Mouse (Mus musculus): ENCODE results near the gene Snx29. TPM values are rescaled to one million over a fixed set of nuclear protein-coding genes. Genes with fewer than 3 reads are reported as not detected.
"Not testable (repeated sequence)": the region's sequence is repeated elsewhere in the genome, so short reads cannot be mapped to it uniquely, and the experiment has no call there.

The Snx29 gene
- 7.1 and 10.0 TPM in 2 replicates for polyA plus RNA-seq (2014; fragmentation: Nextera tagmentation; extraction: Ambion mirVana)

DNA sequence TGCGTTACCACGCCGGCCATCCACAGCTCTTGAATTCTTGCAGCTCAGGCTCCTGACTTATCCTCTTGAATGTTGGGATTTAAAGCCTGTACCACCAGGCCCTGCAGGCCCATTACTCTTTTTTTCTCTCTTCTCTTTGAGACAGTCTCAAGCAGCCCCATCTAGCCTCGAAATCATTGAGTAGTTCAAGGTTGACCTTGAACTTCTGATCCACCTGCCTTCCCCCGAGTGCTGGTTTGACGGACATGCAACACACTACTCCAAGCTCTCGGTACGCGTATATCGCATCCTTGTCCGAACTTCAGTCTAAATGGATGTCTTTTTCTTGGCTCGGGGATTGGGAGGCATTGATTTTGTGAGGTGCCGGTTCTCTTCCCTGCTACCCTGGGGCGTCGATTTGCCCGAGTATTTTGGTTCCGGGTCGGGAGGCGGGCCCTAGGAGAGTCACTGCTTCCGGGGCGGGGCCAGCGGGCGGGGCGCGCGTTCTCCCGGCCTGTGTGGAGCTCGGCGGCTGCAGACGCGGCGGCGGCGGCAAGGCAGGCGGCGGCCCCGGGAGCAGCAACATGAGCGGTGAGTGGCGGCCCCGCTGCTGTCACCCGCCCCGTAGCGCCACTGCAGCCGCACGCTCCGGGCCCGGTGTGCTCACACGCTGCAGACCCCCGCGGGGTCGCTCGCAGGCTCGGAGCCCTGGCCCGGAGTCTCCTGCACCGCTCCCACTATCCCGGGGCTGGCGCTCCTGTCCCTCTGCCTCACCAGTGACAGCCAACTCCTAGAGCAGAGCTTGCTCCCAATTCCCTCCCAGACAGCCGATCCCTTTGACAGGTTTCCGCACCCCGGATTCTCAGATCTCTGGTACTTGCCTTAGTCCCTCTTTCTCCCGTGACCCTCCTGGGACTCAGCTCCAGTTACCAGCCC lies at the start of gene Snx29:
Snx29 (plus strand) TSS at position 500 of the 915 bp plus-strand sequence.
- Histone ChIP-seq H3K9me3 (ENCODE audit: control insufficient read depth, low read length) (no peaks in the 10 kb centered on the region), H3K27ac (ENCODE audit: low read depth, low read length) (peak within 1 kb of the TSS; percentile 51), H3K4me1 (ENCODE audit: control insufficient read depth, insufficient read depth, low read length) (peaks cover 5% of the 10 kb centered on the region), H3K4me2 (peak within 1 kb of the TSS; percentile 81), H3K36me3 (ENCODE audit: control insufficient read depth, insufficient read depth, low read length) (no peaks in the 10 kb centered on the region), H3K27me3 (ENCODE audit: control insufficient read depth, insufficient read depth, low read length) (no peaks in the 10 kb centered on the region), H3K4me3 (ENCODE audit: low read depth, low read length) (peak within 1 kb of the TSS; percentile 83), H3K9ac (ENCODE audit: low read length) (peak within 1 kb of the TSS; percentile 83)
- WGBS = 4% methylated on average over 58 of the region's 61 CpGs
- ATAC-seq (ENCODE audit: low FRiP score) (peak; percentile 98), DNase-seq (ENCODE audit: low spot score, missing footprints) (peak; percentile 100)

DNA sequence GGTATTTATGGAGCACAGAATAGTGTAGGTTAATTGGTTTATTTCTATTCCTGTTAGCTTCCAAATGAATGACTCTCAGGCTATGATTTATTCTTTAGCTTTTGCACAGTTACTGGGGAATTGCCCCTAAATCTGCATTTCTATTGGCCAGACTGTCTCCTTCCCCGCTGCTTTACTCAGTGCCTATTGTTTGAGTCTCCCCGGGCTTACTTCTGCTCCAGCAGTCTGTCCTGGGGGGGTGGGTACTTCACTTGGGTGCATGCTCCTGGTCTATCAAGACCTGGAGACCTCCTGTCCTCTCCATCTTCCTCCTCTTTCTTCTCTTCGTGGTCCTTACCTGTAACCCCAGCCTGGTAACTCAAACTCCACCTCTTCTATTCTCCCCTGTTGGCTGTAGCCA lies 45.8 kb upstream of the Snx29 start:
- H3K4me3 ChIP-seq (ENCODE audit: low read depth, low read length) = no peak overlapping the region
- H3K9me3 ChIP-seq (ENCODE audit: control insufficient read depth, low read length) = no peaks in the 10 kb centered on the region
- no peaks in the 10 kb centered on the region for H3K36me3 ChIP-seq (ENCODE audit: control insufficient read depth, insufficient read depth, low read length)
- H3K9ac ChIP-seq (ENCODE audit: low read length) = no peak overlapping the region
- DNase-seq (ENCODE audit: low spot score, missing footprints) = no peak
- no peak overlapping the region for H3K4me2 ChIP-seq
- H3K4me1 ChIP-seq (ENCODE audit: control insufficient read depth, insufficient read depth, low read length) = no peaks in the 10 kb centered on the region
- H3K27ac ChIP-seq (ENCODE audit: low read depth, low read length) = no peak overlapping the region
- no peaks in the 10 kb centered on the region for H3K27me3 ChIP-seq (ENCODE audit: control insufficient read depth, insufficient read depth, low read length)
- 43% methylated on average over 3 of the region's 3 CpGs for WGBS
- no peak for ATAC-seq (ENCODE audit: low FRiP score)

DNA sequence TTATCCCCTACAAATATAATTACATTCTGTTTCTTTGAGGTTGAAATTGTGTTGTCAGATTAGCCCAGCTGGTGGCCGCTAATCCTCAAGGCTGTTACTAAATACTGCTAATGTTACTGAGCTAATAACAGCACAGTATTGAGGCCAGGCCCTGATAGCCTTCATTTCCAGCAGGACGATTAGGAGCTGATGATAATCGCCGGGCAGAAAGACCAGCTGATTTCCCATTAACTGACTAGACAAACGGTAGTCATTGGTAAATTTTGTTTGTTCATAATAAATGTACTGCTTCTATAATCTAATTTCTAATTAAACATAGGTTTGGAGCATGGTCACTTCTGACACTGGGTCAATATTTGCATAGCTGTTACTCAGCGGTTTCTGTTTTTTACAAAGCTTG lies 43.9 kb upstream of the Snx29 start:
- DNase-seq (ENCODE audit: low spot score, missing footprints) (no peak), ATAC-seq (ENCODE audit: low FRiP score) (no peak)
- no peak overlapping the region for H3K27ac ChIP-seq (ENCODE audit: low read depth, low read length)
- no peaks in the 10 kb centered on the region for H3K9me3 ChIP-seq (ENCODE audit: control insufficient read depth, low read length)
- no peak overlapping the region for H3K9ac ChIP-seq (ENCODE audit: low read length)
- H3K4me3 ChIP-seq (ENCODE audit: low read depth, low read length) = no peak overlapping the region
- no peaks in the 10 kb centered on the region for H3K4me1 ChIP-seq (ENCODE audit: control insufficient read depth, insufficient read depth, low read length)
- H3K4me2 ChIP-seq = no peak overlapping the region
- H3K36me3 ChIP-seq (ENCODE audit: control insufficient read depth, insufficient read depth, low read length) = no peaks in the 10 kb centered on the region
- no peaks in the 10 kb centered on the region for H3K27me3 ChIP-seq (ENCODE audit: control insufficient read depth, insufficient read depth, low read length)
- 68% methylated on average over 6 of the region's 6 CpGs for WGBS

DNA sequence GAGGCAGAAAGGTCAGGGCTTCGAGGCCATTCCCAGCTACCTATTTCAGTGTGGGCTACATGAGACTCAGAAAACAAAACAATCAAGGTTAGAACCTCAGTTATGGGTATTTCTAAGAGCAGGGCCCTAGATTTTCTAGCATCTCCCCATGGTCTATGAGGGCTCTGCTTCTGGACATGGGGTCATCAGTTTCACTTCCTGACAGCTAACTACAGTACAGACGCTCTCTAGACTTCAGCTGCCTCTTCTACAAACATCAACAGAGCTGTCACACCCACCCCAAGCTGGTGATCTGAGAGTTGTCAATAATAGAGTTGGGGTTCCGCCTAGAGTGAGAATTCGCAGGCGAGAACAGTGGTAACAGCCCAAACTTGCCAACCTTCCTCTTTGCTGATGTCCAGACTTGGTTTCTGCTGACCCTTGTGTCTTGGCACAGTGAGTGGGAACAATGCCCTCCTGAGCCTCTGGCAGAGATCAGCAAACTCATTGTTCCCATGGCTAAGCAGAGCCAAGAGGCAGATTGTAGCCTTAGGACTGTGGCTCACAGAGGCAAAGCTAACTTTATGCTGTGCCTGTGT lies 40.0 kb upstream of the Snx29 start:
- Histone ChIP-seq H3K36me3 (ENCODE audit: control insufficient read depth, insufficient read depth, low read length) (no peaks in the 10 kb centered on the region), H3K4me1 (ENCODE audit: control insufficient read depth, insufficient read depth, low read length) (no peaks in the 10 kb centered on the region), H3K9ac (ENCODE audit: low read length) (no peak overlapping the region), H3K27me3 (ENCODE audit: control insufficient read depth, insufficient read depth, low read length) (no peaks in the 10 kb centered on the region), H3K9me3 (ENCODE audit: control insufficient read depth, low read length) (no peaks in the 10 kb centered on the region), H3K4me2 (no peak overlapping the region), H3K4me3 (ENCODE audit: low read depth, low read length) (no peak overlapping the region), H3K27ac (ENCODE audit: low read depth, low read length) (no peak overlapping the region)
- 82% methylated on average over 5 of the region's 5 CpGs for WGBS
- DNase-seq (ENCODE audit: low spot score, missing footprints) (no peak), ATAC-seq (ENCODE audit: low FRiP score) (no peak)

DNA sequence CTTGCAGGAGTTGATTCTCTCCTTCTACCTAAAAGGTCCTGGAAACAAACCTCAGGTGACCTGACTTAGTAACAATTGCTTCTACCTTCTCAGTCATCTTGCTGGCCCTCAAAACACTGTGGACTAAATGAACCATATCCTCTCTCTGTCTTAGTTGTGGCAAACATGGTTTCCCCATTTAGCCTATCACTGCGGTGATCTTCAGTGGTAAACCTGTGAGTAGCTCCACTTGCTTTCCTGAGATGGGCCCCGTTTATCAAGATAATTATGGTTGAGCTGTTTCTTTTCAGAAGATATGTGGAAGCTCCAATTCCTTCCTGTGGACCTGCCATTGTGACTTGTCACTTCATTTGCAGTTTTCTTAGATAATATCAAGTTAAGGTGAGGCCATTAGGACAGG lies 37.8 kb upstream of the Snx29 start:
- H3K27ac ChIP-seq (ENCODE audit: low read depth, low read length) = no peak overlapping the region

DNA sequence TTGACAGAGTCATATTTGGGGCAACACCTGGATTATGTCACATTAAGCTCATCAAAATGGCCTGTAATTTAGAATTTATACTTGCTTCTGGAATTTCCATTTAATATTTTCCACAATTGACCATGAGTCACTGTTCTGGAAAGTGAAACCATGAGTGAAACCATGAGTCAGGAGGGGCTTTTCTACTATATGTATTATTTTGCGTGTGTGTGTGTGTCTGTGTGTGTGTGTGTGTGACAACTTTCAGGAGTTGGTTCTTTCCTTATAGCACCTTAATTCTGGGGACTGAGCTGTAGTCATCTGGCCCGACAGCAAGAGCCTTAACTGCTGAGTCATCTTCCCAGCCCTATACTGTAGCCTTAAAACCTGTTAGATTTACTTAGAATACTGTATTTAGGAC lies 36.8 kb upstream of the Snx29 start:
- H3K4me1 ChIP-seq (ENCODE audit: control insufficient read depth, insufficient read depth, low read length) = no peaks in the 10 kb centered on the region
- H3K9ac ChIP-seq (ENCODE audit: low read length) = no peak overlapping the region
- ATAC-seq (ENCODE audit: low FRiP score) (no peak), DNase-seq (ENCODE audit: low spot score, missing footprints) (no peak)
- H3K9me3 ChIP-seq (ENCODE audit: control insufficient read depth, low read length) = no peaks in the 10 kb centered on the region
- WGBS = 85% methylated on average over 2 of the region's 2 CpGs
- H3K4me2 ChIP-seq = no peak overlapping the region
- H3K27ac ChIP-seq (ENCODE audit: low read depth, low read length) = no peak overlapping the region
- no peaks in the 10 kb centered on the region for H3K36me3 ChIP-seq (ENCODE audit: control insufficient read depth, insufficient read depth, low read length)
- H3K4me3 ChIP-seq (ENCODE audit: low read depth, low read length) = no peak overlapping the region
- H3K27me3 ChIP-seq (ENCODE audit: control insufficient read depth, insufficient read depth, low read length) = no peaks in the 10 kb centered on the region

More for the DNA sequence above, 37.8 kb upstream of the Snx29 start:
- DNase-seq (ENCODE audit: low spot score, missing footprints) (no peak), ATAC-seq (ENCODE audit: low FRiP score) (no peak)
- Histone ChIP-seq H3K4me3 (ENCODE audit: low read depth, low read length) (no peak overlapping the region), H3K27me3 (ENCODE audit: control insufficient read depth, insufficient read depth, low read length) (no peaks in the 10 kb centered on the region), H3K9me3 (ENCODE audit: control insufficient read depth, low read length) (no peaks in the 10 kb centered on the region), H3K4me1 (ENCODE audit: control insufficient read depth, insufficient read depth, low read length) (no peaks in the 10 kb centered on the region), H3K4me2 (no peak overlapping the region), H3K36me3 (ENCODE audit: control insufficient read depth, insufficient read depth, low read length) (no peaks in the 10 kb centered on the region), H3K9ac (ENCODE audit: low read length) (no peak overlapping the region)
- 91% methylated on average over 2 of the region's 2 CpGs for WGBS

DNA sequence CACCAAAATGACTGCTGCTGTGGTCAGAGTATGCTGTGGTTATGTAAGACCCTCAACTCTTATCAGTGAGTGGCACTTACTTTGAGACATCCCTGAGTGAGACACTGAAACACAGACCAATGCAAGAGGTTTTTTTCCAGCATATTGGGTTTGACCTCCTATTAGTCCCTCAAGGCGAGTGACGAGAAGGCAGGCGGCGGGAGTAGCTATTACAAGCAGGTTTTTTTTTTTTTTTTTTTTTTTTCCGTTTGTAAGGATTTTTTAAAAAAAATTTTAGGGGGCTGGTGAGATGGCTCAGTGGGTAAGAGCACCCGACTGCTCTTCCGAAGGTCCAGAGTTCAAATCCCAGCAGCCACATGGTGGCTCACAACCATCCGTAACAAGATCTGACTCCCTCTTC lies 33.8 kb upstream of the Snx29 start:
- H3K27me3 ChIP-seq (ENCODE audit: control insufficient read depth, insufficient read depth, low read length); H3K27ac ChIP-seq (ENCODE audit: low read depth, low read length); H3K4me3 ChIP-seq (ENCODE audit: low read depth, low read length); H3K4me1 ChIP-seq (ENCODE audit: control insufficient read depth, insufficient read depth, low read length); H3K9me3 ChIP-seq (ENCODE audit: control insufficient read depth, low read length); H3K9ac ChIP-seq (ENCODE audit: low read length); H3K36me3 ChIP-seq (ENCODE audit: control insufficient read depth, insufficient read depth, low read length); H3K4me2 ChIP-seq; ATAC-seq (ENCODE audit: low FRiP score); DNase-seq (ENCODE audit: low spot score, missing footprints): not testable (repeated sequence)
- 95% methylated on average over 7 of the region's 8 CpGs for WGBS

DNA sequence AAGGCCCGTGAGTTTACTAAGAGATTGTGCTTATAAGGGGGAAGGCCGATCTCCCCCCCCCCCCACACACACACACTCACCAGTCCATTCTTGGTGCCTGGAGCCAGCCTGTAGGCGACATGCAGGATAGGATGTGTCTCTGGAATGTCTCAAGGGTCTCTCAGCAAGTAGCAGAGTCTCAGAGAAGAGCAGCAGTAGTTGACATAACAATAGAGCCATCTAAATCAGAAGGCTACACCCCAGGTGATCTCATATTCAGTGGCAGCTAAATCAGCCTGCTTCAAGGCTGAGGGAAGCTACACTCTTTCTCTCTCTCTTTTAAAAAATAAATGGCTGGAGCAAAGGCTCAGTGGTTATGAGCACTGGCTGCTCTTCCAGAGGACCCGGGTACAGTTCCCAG lies 27.1 kb upstream of the Snx29 start:
- not testable (repeated sequence) for ATAC-seq (ENCODE audit: low FRiP score); H3K27me3 ChIP-seq (ENCODE audit: control insufficient read depth, insufficient read depth, low read length); H3K4me2 ChIP-seq; H3K4me1 ChIP-seq (ENCODE audit: control insufficient read depth, insufficient read depth, low read length); H3K4me3 ChIP-seq (ENCODE audit: low read depth, low read length); H3K9ac ChIP-seq (ENCODE audit: low read length); H3K36me3 ChIP-seq (ENCODE audit: control insufficient read depth, insufficient read depth, low read length); H3K27ac ChIP-seq (ENCODE audit: low read depth, low read length); DNase-seq (ENCODE audit: low spot score, missing footprints); H3K9me3 ChIP-seq (ENCODE audit: control insufficient read depth, low read length)
- 73% methylated on average over 4 of the region's 4 CpGs for WGBS

DNA sequence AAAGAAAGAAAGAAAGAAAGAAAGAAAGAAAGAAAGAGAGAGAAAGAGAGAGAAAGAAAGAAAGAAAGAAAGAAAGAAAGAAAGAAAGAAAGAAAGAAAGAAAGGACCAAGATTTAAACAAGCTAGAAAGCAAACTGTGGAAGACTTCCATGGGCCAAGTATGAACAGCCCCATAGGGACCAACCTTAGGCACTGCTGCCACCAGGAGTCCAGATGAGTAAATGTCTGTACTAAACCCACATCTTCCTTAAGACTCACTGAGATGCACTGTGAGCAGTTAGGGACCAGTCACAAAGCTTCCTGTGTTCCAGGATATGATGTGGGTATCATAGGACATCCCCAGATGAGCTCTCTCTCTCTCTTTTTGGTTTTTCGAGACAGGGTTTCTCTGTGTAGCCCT lies 25.0 kb upstream of the Snx29 start:
- not testable (repeated sequence) for H3K36me3 ChIP-seq (ENCODE audit: control insufficient read depth, insufficient read depth, low read length); DNase-seq (ENCODE audit: low spot score, missing footprints); H3K27ac ChIP-seq (ENCODE audit: low read depth, low read length); H3K4me3 ChIP-seq (ENCODE audit: low read depth, low read length); ATAC-seq (ENCODE audit: low FRiP score); H3K9ac ChIP-seq (ENCODE audit: low read length); H3K4me2 ChIP-seq; H3K9me3 ChIP-seq (ENCODE audit: control insufficient read depth, low read length); H3K27me3 ChIP-seq (ENCODE audit: control insufficient read depth, insufficient read depth, low read length); H3K4me1 ChIP-seq (ENCODE audit: control insufficient read depth, insufficient read depth, low read length)
- WGBS = 69% methylated on average over 1 of the region's 1 CpGs
